Mouse (Mus musculus) testis, adult 2 months (tissue): ENCODE measurements at regions not wholly inside any gene's neighbourhood (a gene's known extent, or its start where the extent isn't known, plus 50 kb on each side); places are given as distances from the start of the nearest gene placed in this dataset.

Experiments
- CTCF ChIP-seq: fragments of 200-500 bp; IDR thresholded peaks from 2 replicates; pipeline ENCODE4 v1.5.1; 2012; ENCODE audit warnings: low read depth, mild to moderate bottlenecking, inconsistent platforms, low read length, moderate library complexity; ENCODE audit not compliant: control insufficient read depth, insufficient read depth, insufficient replicate concordance
- POLR2A ChIP-seq: fragments of 200-500 bp; IDR thresholded peaks from 2 replicates; pipeline ENCODE4 v1.6.1; 2012; ENCODE audit warnings: low read depth, mild to moderate bottlenecking, inconsistent platforms, low read length, moderate library complexity; ENCODE audit not compliant: control insufficient read depth

GRCm38 (mm10) chr3:144010558-144010957, 194.5 kb downstream of the Lmo4 start:
- no peak for TF ChIP-seq CTCF
- no peak for TF ChIP-seq POLR2A
